Mouse (Mus musculus): Measurements from ENCODE around the gene Zbtb22. TPM values are rescaled to one million over a fixed set of nuclear protein-coding genes. Genes with fewer than 3 reads are reported as not detected.

Gene Zbtb22
- polyA plus RNA-seq, 1 experiment from 2014 or later = 23.5 TPM

Small RNA genes within 50 kb of the gene (microRNA-seq; reads per million reads assigned to microRNA genes)
- gene Gm27740 = not detected

Other genes with a start within 250 kb of the Zbtb22 start
- gene Hnrnpm, start 229.0 kb upstream of the Zbtb22 start, polyA plus RNA-seq (2016; fragmentation: Nextera tagmentation; extraction: Ambion mirVana) = 511 and 521 TPM in 2 replicates
- gene March2, start 197.2 kb upstream of the Zbtb22 start, polyA plus RNA-seq (2016; fragmentation: Nextera tagmentation; extraction: Ambion mirVana) = 35.5 and 39.5 TPM in 2 replicates
- 363 and 422 TPM in 2 replicates for gene Rab11b, start 155.4 kb upstream of the Zbtb22 start, polyA plus RNA-seq (2016; fragmentation: Nextera tagmentation; extraction: Ambion mirVana)
- gene Angptl4, start 134.1 kb upstream of the Zbtb22 start, polyA plus RNA-seq (2016; fragmentation: Nextera tagmentation; extraction: Ambion mirVana) = 17.7 and 20.7 TPM in 2 replicates
- gene Kank3, start 105.4 kb upstream of the Zbtb22 start, polyA plus RNA-seq (2016; fragmentation: Nextera tagmentation; extraction: Ambion mirVana) = 24.6 and 29.4 TPM in 2 replicates
- 699 and 827 TPM in 2 replicates for gene Rps28, start 91.3 kb upstream of the Zbtb22 start, polyA plus RNA-seq (2016; fragmentation: Nextera tagmentation; extraction: Ambion mirVana)
- 496 and 518 TPM in 2 replicates for gene Ndufa7, start 91.3 kb upstream of the Zbtb22 start, polyA plus RNA-seq (2016; fragmentation: Nextera tagmentation; extraction: Ambion mirVana)
- 82.0 and 82.4 TPM in 2 replicates for gene Cd320, start 72.8 kb upstream of the Zbtb22 start, polyA plus RNA-seq (2016; fragmentation: Nextera tagmentation; extraction: Ambion mirVana)
- not detected in 2 replicates for gene Gm7029, start 42.1 kb upstream of the Zbtb22 start, polyA plus RNA-seq (2016; fragmentation: Nextera tagmentation; extraction: Ambion mirVana)
- gene Kifc1, start 25.2 kb upstream of the Zbtb22 start, polyA plus RNA-seq (2016; fragmentation: Nextera tagmentation; extraction: Ambion mirVana) = 7.8 and 9.4 TPM in 2 replicates
- 0.30 TPM in 1 of 2 replicates, not detected in the other for gene Platr17, start 10.8 kb upstream of the Zbtb22 start, polyA plus RNA-seq (2016; fragmentation: Nextera tagmentation; extraction: Ambion mirVana)
- gene Daxx, start 6.5 kb upstream of the Zbtb22 start, polyA plus RNA-seq (2016; fragmentation: Nextera tagmentation; extraction: Ambion mirVana) = 77.5 and 82.6 TPM in 2 replicates
- gene Tapbp, start within 50 bp of the Zbtb22 start, polyA plus RNA-seq (2016; fragmentation: Nextera tagmentation; extraction: Ambion mirVana) = 14.9 and 17.3 TPM in 2 replicates
- gene Rgl2, start 13.6 kb downstream of the Zbtb22 start, polyA plus RNA-seq (2016; fragmentation: Nextera tagmentation; extraction: Ambion mirVana) = 43.1 and 46.9 TPM in 2 replicates
- 214 and 240 TPM in 2 replicates for gene Pfdn6, start 24.4 kb downstream of the Zbtb22 start, polyA plus RNA-seq (2016; fragmentation: Nextera tagmentation; extraction: Ambion mirVana)
- gene Wdr46, start 24.8 kb downstream of the Zbtb22 start, polyA plus RNA-seq (2016; fragmentation: Nextera tagmentation; extraction: Ambion mirVana) = 47.8 and 52.5 TPM in 2 replicates
- gene B3galt4, start 35.6 kb downstream of the Zbtb22 start, polyA plus RNA-seq (2016; fragmentation: Nextera tagmentation; extraction: Ambion mirVana) = 4.1 and 6.4 TPM in 2 replicates
- gene Vps52, start 39.9 kb downstream of the Zbtb22 start, polyA plus RNA-seq (2016; fragmentation: Nextera tagmentation; extraction: Ambion mirVana) = 53.5 and 61.0 TPM in 2 replicates
- gene Rps18, start 40.1 kb downstream of the Zbtb22 start, polyA plus RNA-seq (2016; fragmentation: Nextera tagmentation; extraction: Ambion mirVana) = 1,339 and 1,576 TPM in 2 replicates
- gene H2-K1, start 84.4 kb downstream of the Zbtb22 start, polyA plus RNA-seq (2016; fragmentation: Nextera tagmentation; extraction: Ambion mirVana) = 45.7 and 50.3 TPM in 2 replicates
- 13.8 and 15.3 TPM in 2 replicates for gene Ring1, start 108.8 kb downstream of the Zbtb22 start, polyA plus RNA-seq (2016; fragmentation: Nextera tagmentation; extraction: Ambion mirVana)
- 120 and 128 TPM in 2 replicates for gene H2-Ke6, start 112.2 kb downstream of the Zbtb22 start, polyA plus RNA-seq (2016; fragmentation: Nextera tagmentation; extraction: Ambion mirVana)
- 221 and 227 TPM in 2 replicates for gene Slc39a7, start 115.8 kb downstream of the Zbtb22 start, polyA plus RNA-seq (2016; fragmentation: Nextera tagmentation; extraction: Ambion mirVana)
- 54.0 and 56.9 TPM in 2 replicates for gene Rxrb, start 115.9 kb downstream of the Zbtb22 start, polyA plus RNA-seq (2016; fragmentation: Nextera tagmentation; extraction: Ambion mirVana)
- 0.92 and 1.1 TPM in 2 replicates for gene Col11a2, start 123.5 kb downstream of the Zbtb22 start, polyA plus RNA-seq (2016; fragmentation: Nextera tagmentation; extraction: Ambion mirVana)
- 0.37 and 0.50 TPM in 2 replicates for gene H2-Oa, start 176.4 kb downstream of the Zbtb22 start, polyA plus RNA-seq (2016; fragmentation: Nextera tagmentation; extraction: Ambion mirVana)
- gene H2-DMa, start 203.6 kb downstream of the Zbtb22 start, polyA plus RNA-seq (2016; fragmentation: Nextera tagmentation; extraction: Ambion mirVana) = 6.4 and 9.5 TPM in 2 replicates
- 126 and 137 TPM in 2 replicates for gene Brd2, start 206.7 kb downstream of the Zbtb22 start, polyA plus RNA-seq (2016; fragmentation: Nextera tagmentation; extraction: Ambion mirVana)
- gene H2-DMb2, start 227.4 kb downstream of the Zbtb22 start, polyA plus RNA-seq (2016; fragmentation: Nextera tagmentation; extraction: Ambion mirVana) = 0.12 TPM in 1 of 2 replicates, not detected in the other
- 0.39 TPM in 1 of 2 replicates, not detected in the other for gene H2-DMb1, start 237.2 kb downstream of the Zbtb22 start, polyA plus RNA-seq (2016; fragmentation: Nextera tagmentation; extraction: Ambion mirVana)

Data from midbrain, embryonic 10.5 days (tissue).